Mouse (Mus musculus): ENCODE measurements at regions not wholly inside any gene's neighbourhood (a gene's known extent, or its start where the extent isn't known, plus 50 kb on each side); places are given as distances from the start of the nearest gene placed in this dataset.

GRCm38 (mm10) chr1:35238139-35238538 lies 388.4 kb downstream of the Plekhb2 start:
- H3K9me3 ChIP-seq (replicated peaks; ENCODE audit: insufficient read depth, low read length), result no peaks in the 10 kb centered on the region
- no peaks in the 10 kb centered on the region for H3K27me3 ChIP-seq (ENCODE audit: control insufficient read depth in 1 of 2, insufficient read depth in 2 of 2, low read length in 2 of 2)
- H3K36me3 ChIP-seq (ENCODE audit: control insufficient read depth in 1 of 2, insufficient read depth in 2 of 2, low read length in 2 of 2), result no peaks in the 10 kb centered on the region
- DNase-seq (ENCODE audit: low read depth, low spot score), result no peak
- no peak overlapping the region for H3K4me3 ChIP-seq (ENCODE audit: control insufficient read depth in 1 of 2, insufficient read depth in 1 of 2, low read depth in 2 of 2, low read length in 2 of 2)
- no peaks in the 10 kb centered on the region for H3K79me2 ChIP-seq (ENCODE audit: control insufficient read depth, insufficient read depth, low read length, poor library complexity)
- H3K27ac ChIP-seq (ENCODE audit: control insufficient read depth, low read depth, low read length), result no peak overlapping the region
- no peak overlapping the region for H3K9ac ChIP-seq (ENCODE audit: control insufficient read depth, low read depth, low read length, poor library complexity, severe bottlenecking)
- TF ChIP-seq MYB (IDR thresholded peaks at IDR 0.05; ENCODE audit: low read depth, low read length), result no peak
- TF ChIP-seq TCF12 (IDR thresholded peaks at IDR 0.05; ENCODE audit: low read depth, low read length), result no peak
- TF ChIP-seq MXI1 (IDR thresholded peaks at IDR 0.05; ENCODE audit: low read depth, low read length), result no peak
- no peak for TF ChIP-seq TBP (IDR thresholded peaks at IDR 0.05; ENCODE audit: low read depth, low read length)
- TF ChIP-seq RAD21 (IDR thresholded peaks at IDR 0.05; ENCODE audit: low read depth, low read length), result no peak
- no peak for TF ChIP-seq CHD2 (IDR thresholded peaks at IDR 0.05; ENCODE audit: low read length)
- TF ChIP-seq USF2 (IDR thresholded peaks at IDR 0.05; ENCODE audit: borderline replicate concordance in 1 of 2, insufficient read depth in 1 of 2, low read depth in 1 of 2, low read length in 2 of 2), result no peak
- TF ChIP-seq POLR2AphosphoS5 (IDR thresholded peaks at IDR 0.05; ENCODE audit: borderline replicate concordance, low read depth, low read length), result no peak
- TF ChIP-seq RCOR1 (IDR thresholded peaks at IDR 0.05; ENCODE audit: low read depth, low read length), result no peak
- no peak for TF ChIP-seq BHLHE40 (IDR thresholded peaks at IDR 0.05; ENCODE audit: borderline replicate concordance, low read depth, low read length)
- no peak for TF ChIP-seq POLR2A (IDR thresholded peaks at IDR 0.05; ENCODE audit: control insufficient read depth in 1 of 2, insufficient read depth in 1 of 2, low read depth in 1 of 2, low read length in 2 of 2, poor library complexity in 1 of 2)
- TF ChIP-seq POLR2AphosphoS2 (IDR thresholded peaks at IDR 0.05; ENCODE audit: low read length), result no peak
- TF ChIP-seq MEF2A (IDR thresholded peaks at IDR 0.05; ENCODE audit: extremely low read depth, insufficient replicate concordance, low read depth, low read length, poor library complexity, severe bottlenecking), result no peak
- no peak for TF ChIP-seq MAFK (IDR thresholded peaks at IDR 0.05; ENCODE audit: borderline replicate concordance, low read depth, low read length)
- no peak for TF ChIP-seq SIN3A (IDR thresholded peaks at IDR 0.05; ENCODE audit: low read length)
- no peak for TF ChIP-seq NELFE (IDR thresholded peaks at IDR 0.05; ENCODE audit: low read depth, low read length)
- no peak for TF ChIP-seq MAX (IDR thresholded peaks at IDR 0.05; ENCODE audit: low read length)
- TF ChIP-seq UBTF (IDR thresholded peaks at IDR 0.05; ENCODE audit: borderline replicate concordance, insufficient read depth, low read depth, low read length), result no peak
- no peaks in the 10 kb centered on the region for H3K4me1 ChIP-seq (ENCODE audit: control insufficient read depth in 1 of 2, insufficient read depth in 2 of 2, low read length in 2 of 2)

GRCm38 (mm10) chr1:35242849-35243248 lies 393.1 kb downstream of the Plekhb2 start:
- Histone ChIP-seq H3K79me2 (ENCODE audit: control insufficient read depth, insufficient read depth, low read length, poor library complexity) (no peaks in the 10 kb centered on the region), H3K4me3 (ENCODE audit: control insufficient read depth in 1 of 2, insufficient read depth in 1 of 2, low read depth in 2 of 2, low read length in 2 of 2) (no peak overlapping the region), H3K27me3 (ENCODE audit: control insufficient read depth in 1 of 2, insufficient read depth in 2 of 2, low read length in 2 of 2) (no peaks in the 10 kb centered on the region), H3K36me3 (ENCODE audit: control insufficient read depth in 1 of 2, insufficient read depth in 2 of 2, low read length in 2 of 2) (no peaks in the 10 kb centered on the region), H3K9ac (ENCODE audit: control insufficient read depth, low read depth, low read length, poor library complexity, severe bottlenecking) (no peak overlapping the region), H3K4me1 (ENCODE audit: control insufficient read depth in 1 of 2, insufficient read depth in 2 of 2, low read length in 2 of 2) (no peaks in the 10 kb centered on the region), H3K27ac (ENCODE audit: control insufficient read depth, low read depth, low read length) (no peak overlapping the region), H3K9me3 (replicated peaks; ENCODE audit: insufficient read depth, low read length) (no peaks in the 10 kb centered on the region)
- TF ChIP-seq NELFE (IDR thresholded peaks at IDR 0.05; ENCODE audit: low read depth, low read length), result no peak
- TF ChIP-seq CHD2 (IDR thresholded peaks at IDR 0.05; ENCODE audit: low read length), result no peak
- no peak for TF ChIP-seq UBTF (IDR thresholded peaks at IDR 0.05; ENCODE audit: borderline replicate concordance, insufficient read depth, low read depth, low read length)
- TF ChIP-seq TBP (IDR thresholded peaks at IDR 0.05; ENCODE audit: low read depth, low read length), result no peak
- TF ChIP-seq KAT2A (conservative IDR thresholded peaks at IDR 0.05; ENCODE audit: low read depth, low read length), result no peak
- no peak for TF ChIP-seq USF2 (IDR thresholded peaks at IDR 0.05; ENCODE audit: borderline replicate concordance in 1 of 2, insufficient read depth in 1 of 2, low read depth in 1 of 2, low read length in 2 of 2)
- no peak for TF ChIP-seq CHD1 (IDR thresholded peaks at IDR 0.05; ENCODE audit: low read depth, low read length)
- no peak for TF ChIP-seq MYB (IDR thresholded peaks at IDR 0.05; ENCODE audit: low read depth, low read length)
- no peak for TF ChIP-seq EP300 (IDR thresholded peaks at IDR 0.05; ENCODE audit: low read depth in 1 of 2, low read length in 2 of 2)
- no peak for TF ChIP-seq MAFK (IDR thresholded peaks at IDR 0.05; ENCODE audit: borderline replicate concordance, low read depth, low read length)
- TF ChIP-seq MYC (IDR thresholded peaks at IDR 0.05; ENCODE audit: low read depth, low read length), result no peak
- TF ChIP-seq ZNF384 (IDR thresholded peaks at IDR 0.05; ENCODE audit: low read depth, low read length), result no peak
- no peak for TF ChIP-seq RAD21 (IDR thresholded peaks at IDR 0.05; ENCODE audit: low read depth, low read length)
- no peak for TF ChIP-seq CTCF (IDR thresholded peaks at IDR 0.05 in 2 of 3, conservative IDR thresholded peaks at IDR 0.05 in 1 of 3; ENCODE audit: control insufficient read depth in 1 of 3, insufficient read depth in 1 of 3, low read depth in 2 of 3, low read length in 3 of 3, poor library complexity in 1 of 3, severe bottlenecking in 1 of 3)
- TF ChIP-seq MAZ (IDR thresholded peaks at IDR 0.05; ENCODE audit: low read depth, low read length), result no peak
- DNase-seq (ENCODE audit: low read depth, low spot score), result no peak
